Mouse (Mus musculus) layer of hippocampus, adult 8-10 months (tissue): Measurements from ENCODE around the gene Vps54. TPM values are rescaled to one million over a fixed set of nuclear protein-coding genes. Genes with fewer than 3 reads are reported as not detected.
"Not testable (repeated sequence)": the region's sequence is repeated elsewhere in the genome, so short reads cannot be mapped to it uniquely, and the experiment has no call there.

Source experiments
- DNase-seq, 2 experiments: peaks; one replicate each; pipeline ENCODE4 v3.0.0; 2022; ENCODE audit warnings: low spot score in 2 of 2
- total RNA-seq, 4 experiments: library from RNA; stranded (reverse); gene quantifications; 2 replicates each; pipeline ENCODE4 v1.2.4; 2022

Gene Vps54
- total RNA-seq, 4 experiments from 2014 or later = 26.6 to 32.0 (median 28.0) TPM

GRCm38 (mm10) chr11:21239763-21240509, 855 bp downstream of the Vps54 start:
- no peak for DNase-seq

DNA sequence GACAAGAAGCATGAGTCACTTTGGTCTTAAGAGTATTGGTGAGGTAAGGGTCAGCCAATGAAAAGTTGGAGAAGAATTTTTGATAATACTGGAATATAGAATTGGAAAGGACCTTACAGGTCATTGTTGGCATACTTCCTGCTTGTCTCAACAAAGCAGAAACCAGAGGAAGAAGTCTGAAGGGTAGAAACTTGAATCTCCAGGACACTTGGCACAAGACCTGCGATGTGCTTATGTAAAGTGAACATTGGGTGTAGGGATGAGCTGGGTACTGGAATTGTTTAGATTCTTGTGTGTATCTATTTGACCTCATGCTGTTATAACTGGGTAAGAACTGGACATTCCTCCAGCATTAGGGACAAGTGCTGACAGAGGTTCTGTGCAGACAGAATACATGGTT, 2.3 kb downstream of the Vps54 start:
- no peak for DNase-seq

DNA sequence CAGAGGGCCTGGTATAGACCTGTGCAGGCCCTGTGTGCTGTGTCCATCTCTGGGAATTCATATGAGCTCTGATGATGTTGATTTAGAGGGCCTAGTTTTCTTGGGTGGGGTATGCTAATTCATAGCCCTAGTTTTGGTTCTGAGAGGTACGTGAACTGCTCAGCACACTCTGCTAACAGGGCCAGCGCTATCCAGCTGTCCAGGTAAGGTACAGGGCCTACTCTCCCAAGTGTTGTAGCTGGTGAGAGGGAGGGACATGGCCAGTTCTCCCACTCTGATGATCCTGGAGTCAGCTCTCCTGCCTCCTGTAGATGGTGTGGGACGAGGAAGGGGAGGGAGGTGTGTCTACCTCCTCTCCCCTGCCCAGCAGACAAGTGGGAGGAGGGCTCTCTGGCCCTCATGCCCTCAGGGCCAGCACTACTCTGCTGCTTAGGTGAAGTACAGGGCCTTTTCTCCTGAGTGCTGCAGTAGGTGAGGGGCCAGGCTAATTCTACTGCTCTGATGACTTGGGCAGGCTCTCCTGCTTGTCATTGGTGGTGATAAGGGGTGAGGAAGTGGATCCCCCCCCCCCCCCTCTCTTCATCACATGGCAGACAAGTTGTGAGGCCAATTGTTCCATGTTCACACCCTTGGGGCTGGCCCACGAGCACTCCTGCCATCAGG, 8.3 kb downstream of the Vps54 start:
- no peak for DNase-seq

DNA sequence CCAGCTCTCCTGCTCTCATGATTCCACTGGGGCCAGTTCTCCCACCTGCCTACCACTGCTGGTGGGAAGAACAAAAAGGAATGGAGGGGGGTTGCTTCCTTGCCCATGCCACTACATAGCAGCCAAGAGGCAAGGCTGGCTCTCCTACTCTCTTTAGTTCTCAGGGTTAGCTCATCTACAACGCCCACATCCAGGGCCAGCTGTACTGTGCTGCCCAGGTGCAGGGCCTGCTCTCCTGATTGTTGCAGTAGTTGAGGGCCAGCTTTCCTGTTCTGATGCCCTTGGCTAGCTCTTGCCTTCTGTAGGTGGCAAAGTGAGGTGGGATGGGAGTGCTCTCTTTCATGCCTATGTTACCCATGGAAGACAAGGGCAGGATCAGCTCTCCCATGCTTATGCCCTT, 8.9 kb downstream of the Vps54 start:
- no peak for DNase-seq

DNA sequence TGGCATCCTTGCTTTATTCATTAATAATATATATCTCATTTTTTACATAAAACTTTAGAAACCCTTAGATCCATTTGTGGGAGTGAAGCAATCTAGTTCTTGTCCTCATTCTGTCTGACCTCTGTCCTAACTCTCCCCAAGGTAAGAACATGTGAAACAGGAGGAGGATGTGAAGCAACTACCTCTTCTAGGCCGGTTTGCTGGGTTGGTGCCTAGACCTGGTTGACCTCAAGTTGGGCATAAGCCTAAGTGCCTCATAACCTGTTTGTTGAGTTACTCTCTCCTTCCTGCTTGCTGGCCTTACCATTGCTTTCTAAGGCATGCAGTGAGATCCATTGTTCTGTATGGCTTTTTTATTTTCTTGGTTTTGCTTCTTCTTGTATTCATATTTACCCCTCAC, 11.3 kb downstream of the Vps54 start:
- no peak for DNase-seq

- not testable (repeated sequence) for DNase-seq
Measured at GRCm38 (mm10) chr11:21258611-21259010, 19.5 kb downstream of the Vps54 start.

- DNase-seq = no peak
Measured at GRCm38 (mm10) chr11:21265423-21265822, 26.3 kb downstream of the Vps54 start.

DNA sequence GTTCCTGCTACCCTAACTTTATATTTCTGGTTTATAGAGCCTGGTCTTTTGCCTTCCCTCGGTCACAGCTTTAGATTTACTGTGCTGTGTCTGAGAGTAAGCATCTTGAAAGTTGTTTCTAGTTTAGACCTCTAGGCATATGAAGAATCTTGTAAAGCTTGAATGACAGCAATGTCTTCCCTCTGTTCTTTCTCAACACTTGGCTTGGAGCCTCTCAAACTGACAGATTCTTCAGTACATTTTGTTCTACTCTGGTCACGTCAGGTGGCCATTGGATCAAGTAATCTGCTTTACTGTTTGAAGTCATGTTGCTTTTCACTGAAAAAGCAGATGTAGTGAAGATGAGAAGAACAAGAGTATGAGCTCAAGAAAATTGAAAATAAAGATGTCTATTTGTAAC, 37.1 kb downstream of the Vps54 start:
- DNase-seq = no peak

GRCm38 (mm10) chr11:21286391-21286790, 47.3 kb downstream of the Vps54 start:
- no peak for DNase-seq

DNA sequence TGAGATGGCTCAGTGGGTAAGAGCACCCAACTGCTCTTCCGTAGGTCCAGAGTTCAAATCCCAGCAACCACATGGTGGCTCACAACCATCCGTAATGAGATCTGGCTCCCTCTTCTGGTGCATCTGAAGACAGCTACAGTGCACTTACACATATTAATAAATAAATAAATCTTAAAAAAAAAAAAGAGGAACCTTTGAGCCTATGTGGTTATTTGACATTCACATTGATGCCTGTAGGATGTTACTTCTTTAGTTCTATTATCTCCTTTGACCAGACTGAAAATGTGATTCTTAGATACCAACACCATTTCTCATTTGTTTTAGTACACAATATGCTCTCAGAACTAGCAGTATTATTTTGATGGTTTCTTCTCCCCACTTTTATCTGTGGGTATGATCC, 49.1 kb downstream of the Vps54 start:
- DNase-seq = not testable (repeated sequence)

DNA sequence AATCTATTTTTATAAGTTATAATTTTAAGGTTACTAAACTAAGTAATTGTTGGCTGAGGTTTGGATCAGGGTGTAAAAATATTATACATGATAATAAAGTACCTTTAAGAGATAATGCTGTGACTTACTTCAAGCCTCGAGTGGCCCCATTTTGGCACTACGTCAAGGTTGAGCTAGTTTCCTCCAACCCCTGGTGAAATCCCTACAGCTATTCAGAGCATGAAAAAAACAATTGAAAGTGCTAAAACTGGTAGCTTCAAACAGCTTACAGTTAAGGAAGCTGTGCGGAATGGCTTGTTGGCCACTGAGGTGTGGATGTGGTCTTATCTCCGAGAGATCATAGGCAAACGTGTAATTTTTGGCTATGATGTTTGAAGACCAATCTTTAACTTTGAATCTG, 56.4 kb downstream of the Vps54 start:
- no peak for DNase-seq

- DNase-seq = no peak
Measured at GRCm38 (mm10) chr11:21303619-21304018, 64.5 kb downstream of the Vps54 start.

GRCm38 (mm10) chr11:21307078-21307668, 68.1 kb downstream of the Vps54 start:
- DNase-seq = no peak

DNA sequence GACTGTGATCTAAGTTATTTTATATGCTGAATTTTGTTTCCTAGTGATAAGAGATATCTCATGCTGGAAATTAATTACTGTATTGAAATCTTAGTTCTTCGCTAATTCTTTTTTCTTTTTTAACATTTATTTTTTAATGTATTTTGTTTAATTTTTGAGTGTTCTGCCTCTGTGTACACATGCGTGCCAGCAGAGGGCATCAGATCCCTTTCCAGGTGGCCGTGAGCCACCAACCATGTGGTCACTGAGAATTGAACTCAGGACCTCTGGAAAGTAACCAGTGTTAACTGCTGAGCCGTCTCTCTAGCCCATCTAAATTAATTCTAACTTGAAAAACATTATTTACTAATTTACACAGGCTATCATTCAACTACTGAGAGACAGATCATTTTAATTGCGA, 69.0 kb downstream of the Vps54 start:
- DNase-seq = no peak

GRCm38 (mm10) chr11:21309516-21309915, 70.4 kb downstream of the Vps54 start:
- DNase-seq = no peak

GRCm38 (mm10) chr11:21313922-21314657, 75.0 kb downstream of the Vps54 start:
- no peak for DNase-seq

DNA sequence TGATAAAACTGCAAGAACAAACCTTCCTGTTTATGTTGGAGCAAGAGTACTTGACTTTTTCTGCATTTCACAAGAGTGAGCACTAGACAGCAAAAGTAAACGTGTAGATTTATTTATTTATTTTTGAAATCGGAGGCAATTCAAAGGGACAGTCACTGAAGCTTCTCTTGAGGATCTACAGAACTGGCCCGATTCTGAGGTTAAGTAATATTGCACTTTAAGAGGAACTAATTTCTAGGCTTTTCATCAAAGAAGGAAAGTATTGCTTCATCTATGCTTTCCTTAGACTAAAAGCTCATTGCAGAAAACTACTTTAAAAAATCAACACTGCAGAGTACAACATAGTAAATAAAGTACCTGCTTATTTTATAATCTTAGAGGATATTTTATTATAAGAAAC, 82.5 kb downstream of the Vps54 start:
- DNase-seq = no peak

GRCm38 (mm10) chr11:21322349-21322748, 83.3 kb downstream of the Vps54 start:
- DNase-seq = no peak

GRCm38 (mm10) chr11:21325781-21326180, 86.7 kb downstream of the Vps54 start:
- DNase-seq = no peak

GRCm38 (mm10) chr11:21326770-21327169, 87.7 kb downstream of the Vps54 start:
- DNase-seq = no peak

DNA sequence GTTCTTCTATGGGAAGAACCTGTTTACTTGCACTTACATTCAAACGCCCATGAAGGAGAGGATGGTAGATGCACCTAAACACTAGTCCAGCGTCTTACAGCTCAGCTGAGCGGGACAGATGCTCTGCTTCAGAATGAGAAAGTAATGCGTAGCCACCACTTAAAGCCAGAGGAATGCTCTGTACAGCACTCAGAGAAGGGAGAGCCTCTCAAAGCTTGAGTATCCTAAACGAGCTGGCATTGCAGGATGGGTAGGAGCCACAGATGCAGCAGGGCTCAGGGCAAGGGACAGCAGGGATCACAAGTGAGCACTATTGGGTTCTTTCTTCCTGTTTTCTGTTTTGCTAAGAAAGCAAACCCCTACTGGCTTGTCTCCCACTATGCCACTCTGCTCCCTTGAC, 88.4 kb downstream of the Vps54 start:
- no peak for DNase-seq

GRCm38 (mm10) chr11:21328141-21328540, 89.1 kb downstream of the Vps54 start:
- no peak for DNase-seq
